Mouse (Mus musculus): ENCODE data around the gene Olfr1226. TPM values are rescaled to one million over a fixed set of nuclear protein-coding genes. Genes with fewer than 3 reads are reported as not detected.

Gene Olfr1226
- polyA plus RNA-seq (2015; fragmentation: Nextera tagmentation; extraction: Ambion mirVana), result not detected in 2 replicates

DNA sequence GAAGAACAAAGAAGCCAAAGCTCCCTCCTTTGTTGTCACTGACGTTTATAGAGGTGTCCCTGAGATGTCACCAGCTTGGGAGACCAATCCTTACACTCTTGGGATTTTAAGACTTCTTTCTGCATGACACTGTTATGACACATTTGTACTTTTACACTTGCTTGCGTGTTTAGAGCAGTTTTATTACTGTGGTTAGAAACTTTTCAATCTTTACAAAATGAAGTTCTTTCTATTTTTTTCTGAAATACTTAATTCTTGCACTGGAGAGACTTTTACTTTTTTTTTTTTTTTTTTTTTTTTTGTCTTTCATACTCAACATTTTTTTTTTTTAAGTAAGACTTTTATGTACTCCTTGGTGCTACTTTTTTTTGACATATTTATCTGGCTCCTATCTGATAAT lies at the start of gene Olfr1226:
Olfr1226 (minus strand) TSS at position 101 of the 400 bp plus-strand sequence.

DNA sequence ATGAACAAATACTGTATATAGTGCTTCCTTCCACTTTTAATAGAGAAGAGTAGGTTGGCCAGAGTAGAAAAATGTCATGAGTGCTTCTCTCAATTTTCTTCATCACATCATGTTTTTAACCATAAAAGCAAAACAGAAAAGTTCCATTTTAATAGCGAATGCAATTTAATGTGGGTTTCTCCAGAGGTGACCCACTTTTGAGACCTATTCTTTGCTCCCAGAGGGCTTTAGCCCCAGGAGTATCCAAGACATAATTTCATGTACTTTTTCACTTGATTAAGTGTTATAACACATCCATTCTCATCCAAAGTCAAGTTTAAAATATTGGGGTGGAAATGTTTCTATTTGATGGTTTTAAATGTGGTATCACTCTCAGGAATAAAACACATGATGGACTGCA lies 25.3 kb downstream of the Olfr1226 start, which contains the start of gene Olfr1225:
Olfr1225 (minus strand) TSS at position 101 of the 400 bp plus-strand sequence.

GRCm38 (mm10) chr2:89163991-89164390 lies 35.9 kb downstream of the Olfr1226 start, which contains the start of gene Olfr1224-ps1:
Gene Olfr1224-ps1 (minus strand): TSS chr2:89164091.

GRCm38 (mm10) chr2:89151460-89151859 lies 48.4 kb downstream of the Olfr1226 start, which contains the start of gene Olfr1223:
Gene Olfr1223 (minus strand): TSS chr2:89151560.

Other genes starting within 250 kb of the Olfr1226 start
- gene Olfr1212, start 246.1 kb downstream of the Olfr1226 start, polyA plus RNA-seq (2015; fragmentation: Nextera tagmentation; extraction: Ambion mirVana), result not detected in 2 replicates
- not detected in 2 replicates for gene Gm13762, start 219.8 kb downstream of the Olfr1226 start, polyA plus RNA-seq (2015; fragmentation: Nextera tagmentation; extraction: Ambion mirVana)
- not detected in 2 replicates for gene Olfr1214, start 207.4 kb downstream of the Olfr1226 start, polyA plus RNA-seq (2015; fragmentation: Nextera tagmentation; extraction: Ambion mirVana)
- not detected in 2 replicates for gene Olfr1215, start 193.1 kb downstream of the Olfr1226 start, polyA plus RNA-seq (2015; fragmentation: Nextera tagmentation; extraction: Ambion mirVana)
- gene Olfr1216, start 181.7 kb downstream of the Olfr1226 start, polyA plus RNA-seq (2015; fragmentation: Nextera tagmentation; extraction: Ambion mirVana), result not detected in 2 replicates
- gene Olfr1217, start 168.0 kb downstream of the Olfr1226 start, polyA plus RNA-seq (2015; fragmentation: Nextera tagmentation; extraction: Ambion mirVana), result not detected in 2 replicates
- gene Olfr1218, start 138.9 kb downstream of the Olfr1226 start, polyA plus RNA-seq (2015; fragmentation: Nextera tagmentation; extraction: Ambion mirVana), result not detected in 2 replicates
- gene Olfr1219, start 116.5 kb downstream of the Olfr1226 start, polyA plus RNA-seq (2015; fragmentation: Nextera tagmentation; extraction: Ambion mirVana), result not detected in 2 replicates
- not detected in 2 replicates for gene Olfr1220, start 93.2 kb downstream of the Olfr1226 start, polyA plus RNA-seq (2015; fragmentation: Nextera tagmentation; extraction: Ambion mirVana)
- gene Olfr1221, start 82.8 kb downstream of the Olfr1226 start, polyA plus RNA-seq (2015; fragmentation: Nextera tagmentation; extraction: Ambion mirVana), result not detected in 2 replicates
- gene Olfr1222, start 67.0 kb downstream of the Olfr1226 start, polyA plus RNA-seq (2015; fragmentation: Nextera tagmentation; extraction: Ambion mirVana), result not detected in 2 replicates
- gene Olfr1223, start 48.5 kb downstream of the Olfr1226 start, polyA plus RNA-seq (2015; fragmentation: Nextera tagmentation; extraction: Ambion mirVana), result not detected in 2 replicates
- not detected in 2 replicates for gene Olfr1224-ps1, start 36.0 kb downstream of the Olfr1226 start, polyA plus RNA-seq (2015; fragmentation: Nextera tagmentation; extraction: Ambion mirVana)
- gene Olfr1225, start 25.4 kb downstream of the Olfr1226 start, polyA plus RNA-seq (2015; fragmentation: Nextera tagmentation; extraction: Ambion mirVana), result not detected in 2 replicates
- not detected in 2 replicates for gene Olfr1228, start 54.0 kb upstream of the Olfr1226 start, polyA plus RNA-seq (2015; fragmentation: Nextera tagmentation; extraction: Ambion mirVana)
- not detected in 2 replicates for gene Olfr1229, start 88.0 kb upstream of the Olfr1226 start, polyA plus RNA-seq (2015; fragmentation: Nextera tagmentation; extraction: Ambion mirVana)
- not detected in 2 replicates for gene Olfr1230, start 97.2 kb upstream of the Olfr1226 start, polyA plus RNA-seq (2015; fragmentation: Nextera tagmentation; extraction: Ambion mirVana)
- not detected in 2 replicates for gene Olfr1231, start 107.0 kb upstream of the Olfr1226 start, polyA plus RNA-seq (2015; fragmentation: Nextera tagmentation; extraction: Ambion mirVana)
- not detected in 2 replicates for gene Olfr1232, start 129.6 kb upstream of the Olfr1226 start, polyA plus RNA-seq (2015; fragmentation: Nextera tagmentation; extraction: Ambion mirVana)
- gene Olfr1233, start 142.3 kb upstream of the Olfr1226 start, polyA plus RNA-seq (2015; fragmentation: Nextera tagmentation; extraction: Ambion mirVana), result not detected in 2 replicates
- gene Olfr1234, start 164.8 kb upstream of the Olfr1226 start, polyA plus RNA-seq (2015; fragmentation: Nextera tagmentation; extraction: Ambion mirVana), result not detected in 2 replicates
- not detected in 2 replicates for gene Olfr1238, start 209.6 kb upstream of the Olfr1226 start, polyA plus RNA-seq (2015; fragmentation: Nextera tagmentation; extraction: Ambion mirVana)
- gene Olfr1239, start 220.4 kb upstream of the Olfr1226 start, polyA plus RNA-seq (2015; fragmentation: Nextera tagmentation; extraction: Ambion mirVana), result not detected in 2 replicates
- not detected in 2 replicates for gene Olfr1240, start 243.0 kb upstream of the Olfr1226 start, polyA plus RNA-seq (2015; fragmentation: Nextera tagmentation; extraction: Ambion mirVana)